ENCODE assay signal across 23 mouse cellular contexts in the genomic region with DNA sequence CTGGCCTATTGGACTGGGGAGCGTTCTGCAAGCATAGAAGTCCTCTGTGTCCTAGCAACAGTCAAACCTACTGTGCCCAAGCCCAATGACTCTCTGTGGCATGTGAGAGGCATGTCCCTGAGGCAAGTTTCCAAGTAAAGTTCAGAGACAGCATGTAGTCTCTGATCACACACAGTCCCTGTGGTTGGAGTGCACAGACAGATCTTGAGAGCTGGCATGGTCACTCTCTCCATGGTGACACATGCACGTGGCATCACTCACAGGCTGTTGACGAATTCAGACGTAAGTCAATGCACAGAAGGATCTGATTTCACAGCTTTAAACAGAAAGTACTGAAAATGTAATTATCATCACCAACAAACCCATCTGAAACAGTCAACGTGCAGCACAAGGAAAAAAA.
"Had no signal": no experiment of that assay in that cellular context is flagged by ENCODE, and none has a peak within 500 bp of the region (broad histone marks: within the 10 kb centered on the region; RNA-seq: fewer than 3 reads in every experiment).

No protein-coding gene starts in this region.

- H3K9me3 ChIP-seq: kidney, embryonic 15.5 days; midbrain, embryonic 10.5 days; neural tube, embryonic 12.5 days; neural tube, embryonic 15.5 days had no signal

- ATAC-seq: liver, postnatal 0 days; lung, postnatal 0 days had no signal

- H3K9ac ChIP-seq: kidney, embryonic 15.5 days; liver, embryonic 14.5 days; liver, postnatal 0 days; lung, embryonic 14.5 days; neural tube, embryonic 12.5 days; neural tube, embryonic 15.5 days had no signal

- H3K27me3 ChIP-seq: kidney, embryonic 15.5 days; megakaryocyte, embryonic 14.5 days; neural tube, embryonic 12.5 days; neural tube, embryonic 15.5 days had no signal

- H3K36me3 ChIP-seq: kidney, embryonic 15.5 days; midbrain, embryonic 10.5 days; neural tube, embryonic 12.5 days; neural tube, embryonic 15.5 days had no signal

- H3K27ac ChIP-seq: kidney, embryonic 15.5 days; left cerebral cortex, adult 2 months; liver, embryonic 14.5 days; macrophage; midbrain, embryonic 10.5 days; neural tube, embryonic 12.5 days; neural tube, embryonic 15.5 days; stomach, postnatal 0 days had no signal

- H3K4me1 ChIP-seq: megakaryocyte, embryonic 14.5 days; neural tube, embryonic 12.5 days had no signal

- DNase-seq: kidney, postnatal 10 days; kidney, postnatal 36 days; layer of hippocampus, postnatal 36 days; liver, postnatal 0 days; lung, embryonic 14.5 days; midbrain, embryonic 14.5 days; right cerebral cortex, adult 18-20 months; right cerebral cortex, postnatal 14 days; right cerebral cortex, postnatal 4 days; thymus, adult 2 months; thymus, postnatal 14 days; thymus, postnatal 4 days had no signal

- H3K4me3 ChIP-seq: kidney, embryonic 15.5 days; left cerebral cortex, adult 2 months; megakaryocyte, embryonic 14.5 days; midbrain, embryonic 10.5 days; neural tube, embryonic 12.5 days; neural tube, embryonic 15.5 days had no signal

- H3K4me2 ChIP-seq: kidney, embryonic 15.5 days; liver, embryonic 11.5 days; lung, embryonic 14.5 days; neural tube, embryonic 12.5 days; neural tube, embryonic 15.5 days had no signal
